Mouse (Mus musculus): ENCODE data around the gene Hspa2. TPM values are rescaled to one million over a fixed set of nuclear protein-coding genes. Genes with fewer than 3 reads are reported as not detected.

The Hspa2 gene
- polyA plus RNA-seq, 1 experiment from 2014 or later = 15.5 TPM

DNA sequence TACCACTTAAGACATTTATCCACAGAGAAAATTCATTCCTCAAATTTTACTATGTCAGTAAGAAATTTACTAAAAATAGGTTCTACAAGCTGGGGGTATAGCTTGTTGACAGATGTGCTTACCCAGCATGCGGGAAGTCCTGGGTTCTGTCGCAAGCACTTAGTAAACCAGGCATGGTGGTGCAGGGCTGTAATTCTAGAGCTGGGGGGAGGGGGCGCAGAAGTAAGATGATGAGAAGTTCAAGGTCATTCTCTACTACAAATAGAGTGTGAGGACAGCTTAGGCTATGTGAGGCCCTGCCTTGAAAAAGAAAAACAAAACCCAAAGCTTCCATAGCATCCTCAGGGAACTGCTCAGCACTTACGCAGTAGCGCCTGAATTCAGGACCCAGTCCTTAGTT, 25.4 kb upstream of the Hspa2 start:
- Histone ChIP-seq H3K36me3 (peaks cover 11% of the 10 kb centered on the region), H3K4me1 (peaks cover 70% of the 10 kb centered on the region), H3K27me3 (replicated peaks) (no peaks in the 10 kb centered on the region), H3K27ac (replicated peaks) (peak overlapping the region; percentile 78), H3K9ac (no peak overlapping the region), H3K4me3 (no peak overlapping the region), H3K9me3 (no peaks in the 10 kb centered on the region), H3K4me2 (peak overlapping the region; percentile 16; the same call in 1 of the 2 replicates)
- 60% methylated on average over 5 of the region's 5 CpGs for whole genome bisulfite sequencing
- no peak for ATAC-seq (ENCODE audit: extremely low read depth, insufficient number of reproducible peaks, low FRiP score, low TSS enrichment)

DNA sequence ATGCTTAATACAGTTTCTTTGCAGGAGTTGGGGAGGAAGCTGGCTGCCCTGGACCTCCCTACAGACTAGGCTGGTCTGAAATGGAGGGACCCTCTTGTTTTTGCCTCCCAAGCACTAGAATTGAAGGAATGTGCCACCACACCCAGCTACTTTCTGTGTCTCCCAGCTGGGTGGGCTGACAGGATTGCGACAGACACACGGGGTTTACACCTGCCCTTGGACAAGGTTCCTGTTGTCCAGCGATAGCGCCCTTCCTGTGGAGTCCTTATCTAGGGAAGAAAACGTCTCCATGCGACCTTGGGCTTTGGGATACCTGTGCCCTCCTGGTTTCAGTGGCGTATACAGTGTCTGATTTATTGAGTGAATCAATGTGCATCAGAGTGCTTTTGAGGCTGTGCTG, 23.8 kb upstream of the Hspa2 start:
- Histone ChIP-seq H3K36me3 (peaks cover 17% of the 10 kb centered on the region), H3K27me3 (replicated peaks) (no peaks in the 10 kb centered on the region), H3K27ac (replicated peaks) (peak overlapping the region; percentile 34), H3K9ac (no peak overlapping the region), H3K9me3 (no peaks in the 10 kb centered on the region), H3K4me1 (peaks cover 54% of the 10 kb centered on the region), H3K4me2 (no peak overlapping the region), H3K4me3 (no peak overlapping the region)
- 57% methylated on average over 7 of the region's 7 CpGs for WGBS
- no peak for ATAC-seq (ENCODE audit: extremely low read depth, insufficient number of reproducible peaks, low FRiP score, low TSS enrichment)

DNA sequence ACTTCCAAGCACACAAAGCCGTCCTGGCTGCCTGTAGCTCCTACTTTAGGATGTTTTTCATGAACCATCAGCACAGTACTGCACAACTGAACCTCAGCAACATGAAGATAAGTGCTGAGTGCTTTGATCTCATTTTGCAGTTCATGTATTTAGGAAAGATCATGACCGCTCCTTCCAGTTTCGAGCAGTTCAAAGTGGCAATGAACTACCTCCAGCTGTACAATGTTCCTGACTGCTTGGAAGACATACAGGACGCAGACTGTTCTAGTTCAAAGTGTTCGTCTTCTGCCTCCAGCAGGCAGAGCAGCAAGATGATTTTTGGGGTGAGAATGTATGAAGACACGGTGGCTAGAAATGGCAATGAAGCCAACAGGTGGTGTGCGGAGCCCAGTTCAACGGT, 18.6 kb upstream of the Hspa2 start:
- H3K4me1 ChIP-seq = peaks cover 6% of the 10 kb centered on the region
- no peaks in the 10 kb centered on the region for H3K27me3 ChIP-seq (replicated peaks)
- H3K4me3 ChIP-seq = no peak overlapping the region
- H3K4me2 ChIP-seq = no peak overlapping the region
- 81% methylated on average over 8 of the region's 8 CpGs for WGBS
- peaks cover 57% of the 10 kb centered on the region for H3K36me3 ChIP-seq
- no peaks in the 10 kb centered on the region for H3K9me3 ChIP-seq
- no peak overlapping the region for H3K27ac ChIP-seq (replicated peaks)
- ATAC-seq (ENCODE audit: extremely low read depth, insufficient number of reproducible peaks, low FRiP score, low TSS enrichment) = no peak
- no peak overlapping the region for H3K9ac ChIP-seq

DNA sequence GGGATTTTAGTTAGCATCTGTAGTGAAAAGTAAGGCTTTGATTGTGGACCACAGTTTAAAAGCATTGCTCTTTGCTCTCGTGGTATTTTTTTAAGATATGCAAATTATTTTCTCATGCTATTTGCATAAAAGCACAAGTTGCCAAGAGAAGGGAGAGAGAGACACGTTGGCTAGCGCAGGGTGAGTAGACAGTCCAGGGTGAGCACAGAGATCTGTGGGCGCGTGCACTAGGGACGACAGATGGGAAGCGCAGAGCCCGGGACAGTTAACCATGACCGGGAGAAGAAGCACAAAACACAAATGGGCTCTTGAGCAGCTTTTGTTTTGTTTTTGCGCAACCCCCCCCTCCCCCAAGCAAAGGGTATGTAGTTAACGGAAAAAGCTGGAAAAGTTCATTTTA, 15.2 kb upstream of the Hspa2 start:
- no peak for ATAC-seq (ENCODE audit: extremely low read depth, insufficient number of reproducible peaks, low FRiP score, low TSS enrichment)
- Histone ChIP-seq H3K4me3 (no peak overlapping the region), H3K36me3 (peaks cover 52% of the 10 kb centered on the region), H3K9me3 (no peaks in the 10 kb centered on the region), H3K4me2 (no peak overlapping the region), H3K9ac (no peak overlapping the region), H3K27me3 (replicated peaks) (no peaks in the 10 kb centered on the region), H3K27ac (replicated peaks) (no peak overlapping the region), H3K4me1 (0 out of 2 replicates have a peak, but pooled peaks cover 7% of the 10 kb centered on the region)
- WGBS = 87% methylated on average over 11 of the region's 11 CpGs

DNA sequence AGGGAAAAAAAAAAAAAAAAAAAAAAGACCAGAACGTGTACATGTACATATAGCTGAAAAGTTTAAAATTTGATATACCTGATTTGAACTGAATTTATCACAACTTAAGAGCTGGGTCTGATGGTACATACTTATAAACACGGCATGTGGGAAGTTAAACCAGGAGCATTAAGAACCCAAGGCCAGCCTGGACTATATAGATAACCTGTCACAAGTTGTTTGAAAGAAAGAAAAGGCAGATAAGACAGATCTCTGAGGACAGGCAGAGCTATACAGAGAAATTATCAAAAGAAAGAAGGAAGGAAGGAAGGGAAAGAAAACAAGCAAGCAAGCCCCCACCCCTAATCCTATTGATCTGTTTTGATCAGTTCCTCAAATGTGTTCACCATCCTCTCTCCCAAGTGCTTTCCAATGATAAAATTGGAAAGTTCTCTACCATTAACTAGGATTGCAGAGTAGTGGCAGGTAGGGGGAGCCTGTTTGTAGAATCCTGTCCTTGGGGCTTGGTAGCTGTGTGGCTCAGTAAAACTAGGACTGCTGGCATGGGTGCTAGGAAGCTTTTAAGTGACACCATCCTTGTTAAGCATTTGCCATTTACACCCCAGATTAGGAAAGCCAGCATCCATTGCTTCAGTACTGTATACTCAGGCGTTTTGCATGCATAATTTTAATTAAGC, 12.2 kb upstream of the Hspa2 start:
- peaks cover 37% of the 10 kb centered on the region for H3K36me3 ChIP-seq
- no peak overlapping the region for H3K27ac ChIP-seq (replicated peaks)
- no peak overlapping the region for H3K4me2 ChIP-seq
- H3K9ac ChIP-seq = no peak overlapping the region
- no peaks in the 10 kb centered on the region for H3K27me3 ChIP-seq (replicated peaks)
- H3K4me3 ChIP-seq = no peak overlapping the region
- H3K4me1 ChIP-seq = 0 out of 2 replicates have a peak, but pooled peaks cover 7% of the 10 kb centered on the region
- H3K9me3 ChIP-seq = no peaks in the 10 kb centered on the region
- ATAC-seq (ENCODE audit: extremely low read depth, insufficient number of reproducible peaks, low FRiP score, low TSS enrichment) = no peak
- 61% methylated on average over 3 of the region's 3 CpGs for WGBS

DNA sequence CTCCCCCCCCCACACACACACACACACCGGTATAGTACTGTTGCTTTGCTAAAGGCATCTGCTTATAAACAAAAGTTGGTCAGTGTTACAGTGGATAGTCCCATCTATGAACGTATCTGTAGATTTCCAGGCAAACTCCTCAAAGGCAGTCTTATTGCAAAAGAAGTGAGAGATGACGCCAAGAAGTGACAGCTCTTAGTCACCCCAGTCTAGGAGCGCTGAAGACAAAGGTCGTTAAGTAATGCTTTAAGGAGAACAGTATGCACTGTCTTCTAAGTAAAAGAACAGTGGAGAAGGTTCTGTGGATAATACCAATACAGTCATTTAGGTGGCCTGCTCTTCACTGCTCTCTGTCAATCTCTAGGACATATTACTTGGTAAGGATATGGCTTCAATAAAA, 11.0 kb upstream of the Hspa2 start:
- Histone ChIP-seq H3K9ac (no peak overlapping the region), H3K4me1 (peaks cover 7% of the 10 kb centered on the region; the same call in 1 of the 2 replicates), H3K4me2 (no peak overlapping the region), H3K27me3 (replicated peaks) (no peaks in the 10 kb centered on the region), H3K9me3 (no peaks in the 10 kb centered on the region), H3K27ac (replicated peaks) (no peak overlapping the region), H3K36me3 (peaks cover 31% of the 10 kb centered on the region), H3K4me3 (no peak overlapping the region)
- WGBS = 73% methylated on average over 5 of the region's 5 CpGs
- ATAC-seq (ENCODE audit: extremely low read depth, insufficient number of reproducible peaks, low FRiP score, low TSS enrichment) = no peak

DNA sequence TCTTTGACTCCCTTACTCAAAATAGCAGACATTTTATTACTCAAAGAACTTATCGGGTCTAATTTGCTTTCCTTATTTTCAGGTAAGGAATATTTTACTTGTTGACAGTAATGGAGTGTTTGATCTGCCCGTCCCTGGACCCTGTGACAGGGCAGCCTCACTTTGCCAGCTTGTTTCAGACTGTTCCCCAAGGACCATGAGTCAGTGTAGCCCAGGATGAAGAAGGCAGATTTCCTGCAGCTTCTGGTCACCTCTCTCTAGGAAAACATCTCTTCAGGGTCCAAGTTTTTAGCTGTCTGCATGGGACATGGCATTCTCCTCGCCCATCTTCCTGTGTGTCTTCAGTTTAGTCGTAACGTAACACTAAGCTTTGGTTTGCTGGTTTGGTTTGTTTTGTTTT, 6.7 kb upstream of the Hspa2 start:
- peaks cover 10% of the 10 kb centered on the region for H3K4me1 ChIP-seq
- ATAC-seq (ENCODE audit: extremely low read depth, insufficient number of reproducible peaks, low FRiP score, low TSS enrichment) = no peak
- no peaks in the 10 kb centered on the region for H3K9me3 ChIP-seq
- WGBS = 85% methylated on average over 5 of the region's 5 CpGs
- no peaks in the 10 kb centered on the region for H3K27me3 ChIP-seq (replicated peaks)
- H3K9ac ChIP-seq = no peak overlapping the region
- no peak overlapping the region for H3K27ac ChIP-seq (replicated peaks)
- H3K36me3 ChIP-seq = peaks cover 5% of the 10 kb centered on the region
- no peak overlapping the region for H3K4me2 ChIP-seq
- no peak overlapping the region for H3K4me3 ChIP-seq

DNA sequence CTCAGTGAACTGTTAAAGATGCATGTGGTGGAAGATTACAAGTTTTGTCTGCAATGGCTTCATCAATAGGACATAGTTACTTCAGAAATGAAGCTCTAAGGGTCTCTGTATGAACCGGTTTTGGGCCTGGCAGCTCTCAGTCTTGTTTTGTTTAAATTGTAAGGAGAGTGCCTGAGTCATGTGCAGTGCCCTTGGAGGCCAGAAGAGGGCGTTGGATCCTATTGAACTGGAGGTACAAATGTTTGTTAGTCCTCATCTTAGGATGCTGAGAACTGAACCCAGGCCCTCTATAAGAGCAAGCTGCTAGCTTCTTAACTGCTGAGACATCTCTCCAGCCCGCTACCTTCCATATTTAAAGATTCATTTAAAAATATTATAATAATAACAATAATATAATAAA, 2.3 kb upstream of the Hspa2 start:
- WGBS = 52% methylated on average over 3 of the region's 3 CpGs
- Histone ChIP-seq H3K36me3 (no peaks in the 10 kb centered on the region; the same call in 1 of the 2 replicates), H3K9me3 (no peaks in the 10 kb centered on the region), H3K27me3 (replicated peaks) (peaks cover 22% of the 10 kb centered on the region), H3K4me2 (no peak overlapping the region), H3K27ac (replicated peaks) (no peak overlapping the region), H3K4me1 (peaks cover 34% of the 10 kb centered on the region), H3K4me3 (no peak overlapping the region), H3K9ac (no peak overlapping the region)
- no peak for ATAC-seq (ENCODE audit: extremely low read depth, insufficient number of reproducible peaks, low FRiP score, low TSS enrichment)

DNA sequence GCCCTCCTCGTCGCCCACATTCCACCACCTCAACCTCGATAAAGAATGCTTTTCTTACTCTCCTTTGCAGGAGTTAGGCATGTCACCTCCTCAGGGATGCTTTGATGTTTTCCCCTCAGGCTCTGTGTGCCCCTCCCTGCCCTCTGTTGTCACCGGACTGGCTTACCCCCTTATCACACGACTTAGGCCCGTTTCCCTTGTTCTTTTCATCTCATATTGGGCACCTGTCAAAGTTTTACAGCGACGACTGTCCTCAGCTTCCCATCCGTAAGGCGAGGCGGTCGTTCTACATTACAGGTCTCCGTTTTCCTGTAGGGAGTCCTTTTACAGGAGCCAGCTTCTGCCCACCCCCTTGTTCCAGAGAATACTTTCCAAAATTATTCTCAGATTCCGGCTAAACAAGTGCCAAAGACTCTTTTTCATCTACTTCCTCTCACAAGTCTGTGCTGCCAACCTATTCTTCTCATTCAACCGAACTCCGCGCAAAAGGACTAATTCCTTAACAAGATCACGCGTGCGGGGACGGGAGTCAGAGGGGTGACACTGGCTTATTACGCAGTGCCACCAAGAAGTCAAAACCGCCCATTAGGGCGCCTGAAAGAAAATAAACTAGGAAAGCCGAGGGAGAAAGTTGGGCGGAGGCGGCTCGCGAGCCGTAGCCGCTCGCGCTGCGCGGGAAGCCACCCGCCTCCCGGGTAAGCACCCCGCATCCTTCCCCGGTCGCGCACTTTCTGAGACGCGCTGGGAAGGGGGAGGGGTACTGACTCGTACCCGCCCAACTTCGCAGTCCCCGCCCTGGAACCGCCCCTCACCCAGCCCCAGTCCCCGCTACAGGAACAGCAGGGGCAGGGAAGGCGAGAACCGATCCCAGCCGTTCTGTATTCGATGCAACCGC, 738 bp upstream of the Hspa2 start:
- 1% methylated on average over 54 of the region's 54 CpGs for WGBS
- Histone ChIP-seq H3K9ac (peak overlapping the region; percentile 80), H3K4me2 (peak overlapping the region; percentile 97), H3K36me3 (no peaks in the 10 kb centered on the region; the same call in 1 of the 2 replicates), H3K9me3 (no peaks in the 10 kb centered on the region), H3K27me3 (replicated peaks) (peaks cover 35% of the 10 kb centered on the region), H3K4me1 (peaks cover 33% of the 10 kb centered on the region), H3K4me3 (peak overlapping the region; percentile 61), H3K27ac (replicated peaks) (peak overlapping the region; percentile 92)
- ATAC-seq (ENCODE audit: extremely low read depth, insufficient number of reproducible peaks, low FRiP score, low TSS enrichment) = peak; percentile 83

DNA sequence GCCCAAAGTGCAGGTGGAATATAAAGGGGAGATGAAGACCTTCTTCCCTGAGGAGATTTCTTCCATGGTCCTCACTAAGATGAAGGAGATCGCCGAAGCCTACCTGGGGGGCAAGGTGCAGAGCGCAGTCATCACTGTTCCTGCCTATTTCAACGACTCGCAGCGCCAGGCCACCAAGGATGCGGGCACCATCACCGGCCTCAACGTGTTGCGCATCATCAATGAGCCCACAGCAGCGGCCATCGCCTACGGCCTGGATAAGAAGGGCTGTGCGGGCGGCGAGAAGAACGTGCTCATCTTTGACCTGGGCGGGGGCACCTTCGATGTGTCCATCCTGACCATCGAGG, 833 bp downstream of the Hspa2 start:
- Histone ChIP-seq H3K27me3 (replicated peaks) (peaks cover 35% of the 10 kb centered on the region), H3K9ac (peak overlapping the region; percentile 77), H3K27ac (replicated peaks) (no peak overlapping the region), H3K4me1 (peaks cover 26% of the 10 kb centered on the region), H3K9me3 (no peaks in the 10 kb centered on the region), H3K36me3 (no peaks in the 10 kb centered on the region), H3K4me2 (peak overlapping the region; percentile 97), H3K4me3 (peak overlapping the region; percentile 61)
- ATAC-seq (ENCODE audit: extremely low read depth, insufficient number of reproducible peaks, low FRiP score, low TSS enrichment) = no peak
- WGBS = 9% methylated on average over 20 of the region's 20 CpGs

DNA sequence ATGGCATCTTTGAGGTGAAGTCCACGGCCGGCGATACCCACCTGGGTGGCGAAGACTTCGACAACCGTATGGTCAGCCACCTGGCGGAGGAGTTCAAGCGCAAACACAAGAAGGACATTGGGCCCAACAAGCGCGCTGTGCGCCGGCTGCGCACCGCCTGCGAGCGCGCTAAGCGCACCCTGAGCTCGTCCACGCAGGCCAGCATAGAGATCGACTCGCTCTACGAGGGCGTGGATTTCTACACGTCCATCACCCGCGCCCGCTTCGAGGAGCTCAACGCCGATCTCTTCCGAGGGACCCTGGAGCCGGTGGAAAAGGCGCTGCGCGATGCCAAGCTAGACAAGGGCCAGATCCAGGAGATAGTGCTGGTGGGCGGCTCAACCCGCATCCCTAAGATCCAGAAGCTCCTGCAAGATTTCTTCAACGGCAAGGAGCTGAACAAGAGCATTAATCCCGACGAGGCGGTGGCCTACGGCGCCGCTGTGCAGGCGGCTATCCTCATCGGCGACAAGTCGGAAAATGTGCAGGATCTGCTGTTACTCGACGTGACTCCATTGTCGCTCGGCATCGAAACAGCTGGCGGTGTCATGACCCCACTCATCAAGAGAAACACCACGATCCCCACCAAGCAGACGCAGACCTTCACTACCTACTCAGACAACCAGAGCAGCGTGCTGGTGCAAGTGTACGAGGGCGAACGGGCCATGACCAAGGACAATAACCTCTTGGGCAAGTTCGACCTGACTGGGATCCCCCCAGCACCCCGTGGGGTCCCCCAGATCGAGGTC, 1.4 kb downstream of the Hspa2 start:
- H3K36me3 ChIP-seq = no peaks in the 10 kb centered on the region
- no peaks in the 10 kb centered on the region for H3K9me3 ChIP-seq
- peak overlapping the region; percentile 77 for H3K9ac ChIP-seq
- peaks cover 26% of the 10 kb centered on the region for H3K4me1 ChIP-seq
- H3K4me3 ChIP-seq = peak overlapping the region; percentile 61
- WGBS = 3% methylated on average over 64 of the region's 64 CpGs
- H3K27me3 ChIP-seq (replicated peaks) = peaks cover 35% of the 10 kb centered on the region
- peak overlapping the region; percentile 97 for H3K4me2 ChIP-seq
- no peak for ATAC-seq (ENCODE audit: extremely low read depth, insufficient number of reproducible peaks, low FRiP score, low TSS enrichment)
- H3K27ac ChIP-seq (replicated peaks) = no peak overlapping the region

All from heart, embryonic 13.5 days (tissue).